ENCODE assay signal across 20 mouse cellular contexts in the genomic region with DNA sequence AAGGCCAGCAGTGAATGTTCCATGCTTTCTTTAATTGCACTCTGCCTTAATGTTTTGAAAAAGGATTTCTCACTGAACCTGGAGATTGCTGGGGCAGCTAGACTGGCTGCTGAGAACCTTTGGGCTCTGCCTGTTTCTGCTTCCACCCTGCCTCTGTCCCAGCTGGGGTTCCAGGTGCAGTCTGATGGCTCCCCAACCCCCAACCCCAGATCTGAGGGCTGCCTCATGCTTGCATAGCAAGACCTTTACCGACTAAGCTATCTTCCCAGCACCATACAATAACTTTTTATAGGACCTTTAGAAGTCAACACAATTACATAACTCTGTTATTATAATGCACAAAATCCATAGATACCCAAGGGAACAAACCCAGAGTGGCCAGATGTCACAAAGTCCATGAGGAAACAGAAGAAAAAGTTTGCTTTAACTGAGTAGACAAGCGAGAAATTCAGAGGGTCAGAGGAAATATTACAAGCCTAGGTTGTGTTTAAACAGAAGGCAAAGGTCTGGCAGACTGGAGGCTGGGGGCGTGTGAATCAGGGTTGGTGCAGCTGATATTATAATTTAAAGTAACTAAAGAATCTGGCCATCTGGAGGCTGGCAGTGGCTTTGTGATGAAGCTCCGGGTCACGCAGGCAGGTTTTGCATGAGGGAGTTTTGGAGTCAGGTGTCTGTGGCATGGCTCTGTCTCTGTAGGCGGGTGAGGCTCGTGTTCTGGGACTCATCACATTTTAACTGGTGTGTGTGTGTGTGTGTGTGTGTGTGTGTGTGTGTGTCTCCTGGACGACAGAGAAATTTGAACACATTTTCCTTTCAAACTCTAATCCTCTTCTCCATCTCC. TPM values are rescaled to one million over a fixed set of nuclear protein-coding genes. Genes with fewer than 3 reads are reported as not detected.
A peak's percentile ranks its signal among the peaks of the same experiment; 100 is the strongest.
DNase-seq lines count a peak whose midpoint lies in the region; ATAC-seq and TF ChIP-seq lines count a peak whose summit lies in the region.
"Had no signal": no experiment of that assay in that cellular context is flagged by ENCODE, and none has a peak within 500 bp of the region (broad histone marks: within the 10 kb centered on the region; RNA-seq: fewer than 3 reads in every experiment).

No protein-coding gene starts in this region.

- peak; percentile 19 for DNase-seq in embryo, embryonic 11 days
- no peak for DNase-seq in embryo, embryonic 9.5 days (ENCODE audit: extremely low spot score)
- DNase-seq in A20 (ENCODE audit: low read depth, low spot score): peak; percentile 77
- DNase-seq in large intestine, adult 2 months (ENCODE audit: low read depth, low spot score): peak; percentile 8
- peak; percentile 80 for DNase-seq in thymus, postnatal 14 days
- DNase-seq in lung, postnatal 0 days (ENCODE audit: low spot score): no peak
- no peak for DNase-seq in adrenal gland, adult (ENCODE audit: inconsistent age in 2 of 2, low spot score in 1 of 2)
- DNase-seq: adrenal gland, postnatal 25 days; cerebellum, adult 2 months; forebrain, postnatal 0 days; kidney, postnatal 25 days; lung, adult 18-20 months; lung, postnatal 36 days; retina, postnatal 1 day; right cerebral cortex, postnatal 4 days had no signal

- no peaks in the 10 kb centered on the region for H3K4me1 ChIP-seq in lung, postnatal 0 days (ENCODE audit: insufficient read depth, low read depth, low read length)
- H3K4me1 ChIP-seq in hindbrain, embryonic 12.5 days: no peaks in the 10 kb centered on the region
- H3K4me1 ChIP-seq: heart, embryonic 10.5 days had no signal

- H3K4me3 ChIP-seq in lung, postnatal 0 days (ENCODE audit: low read depth, low read length): no peak overlapping the region
- H3K4me3 ChIP-seq in hindbrain, embryonic 12.5 days: no peak overlapping the region
- H3K4me3 ChIP-seq: heart, embryonic 10.5 days; hindbrain, embryonic 10.5 days had no signal

- no peaks in the 10 kb centered on the region for H3K9me3 ChIP-seq in lung, postnatal 0 days (ENCODE audit: low read length)
- no peaks in the 10 kb centered on the region for H3K9me3 ChIP-seq in hindbrain, embryonic 12.5 days (replicated peaks)
- H3K9me3 ChIP-seq: heart, embryonic 10.5 days; hindbrain, embryonic 10.5 days had no signal

- ATAC-seq in lung, postnatal 0 days: no peak
- ATAC-seq in hindbrain, embryonic 12.5 days (ENCODE audit: low FRiP score): no peak
- ATAC-seq: forebrain, postnatal 0 days had no signal

- H3K4me2 ChIP-seq in lung, postnatal 0 days (replicated peaks; ENCODE audit: low read depth, low read length): no peak overlapping the region
- no peak overlapping the region for H3K4me2 ChIP-seq in hindbrain, embryonic 12.5 days (replicated peaks)
- H3K4me2 ChIP-seq: liver, embryonic 11.5 days had no signal

- no peaks in the 10 kb centered on the region for H3K27me3 ChIP-seq in lung, postnatal 0 days (replicated peaks; ENCODE audit: insufficient read depth, low read length)
- H3K27me3 ChIP-seq in hindbrain, embryonic 12.5 days: no peaks in the 10 kb centered on the region

- no peak for TF ChIP-seq EP300 in lung, postnatal 0 days (IDR thresholded peaks at IDR 0.05)

- no peak overlapping the region for H3K9ac ChIP-seq in lung, postnatal 0 days (replicated peaks; ENCODE audit: low read depth)
- no peak overlapping the region for H3K9ac ChIP-seq in hindbrain, embryonic 12.5 days
- H3K9ac ChIP-seq: forebrain, postnatal 0 days had no signal

- no peak for TF ChIP-seq CTCF in lung, postnatal 0 days (IDR thresholded peaks at IDR 0.05)

- no peaks in the 10 kb centered on the region for H3K36me3 ChIP-seq in lung, postnatal 0 days (ENCODE audit: insufficient read depth, low read length)
- H3K36me3 ChIP-seq in hindbrain, embryonic 12.5 days: no peaks in the 10 kb centered on the region
- H3K36me3 ChIP-seq: heart, embryonic 10.5 days; hindbrain, embryonic 10.5 days had no signal

- WGBS in large intestine, adult 2 months: 18% methylated on average over 8 of the region's 8 CpGs
- 66% methylated on average over 8 of the region's 8 CpGs for WGBS in lung, postnatal 0 days
- WGBS in hindbrain, embryonic 12.5 days: 52% methylated on average over 7 of the region's 8 CpGs

- no peak overlapping the region for H3K27ac ChIP-seq in lung, postnatal 0 days (ENCODE audit: low read length)
- no peak overlapping the region for H3K27ac ChIP-seq in hindbrain, embryonic 12.5 days
- H3K27ac ChIP-seq: heart, embryonic 10.5 days; stomach, postnatal 0 days had no signal

RNA-seq across cellular contexts. Expression of a gene that starts 34.6 kb away (rescaled TPM):
- 5.4 and 6.3 TPM in 2 replicates for polyA plus RNA-seq in large intestine, adult 2 months (2012; rRNA removed)
- polyA plus RNA-seq in lung, postnatal 0 days (2015; fragmentation: Nextera tagmentation; extraction: Ambion mirVana): 19.5 and 20.9 TPM in 2 replicates
- 17.5 and 17.6 TPM in 2 replicates for polyA plus RNA-seq in hindbrain, embryonic 12.5 days (2016; fragmentation: Nextera tagmentation; extraction: Ambion mirVana)

RNA-seq across cellular contexts. Expression of a gene that starts 46.7 kb away (rescaled TPM):
- 7.5 and 8.8 TPM in 2 replicates for polyA plus RNA-seq in large intestine, adult 2 months (2012; rRNA removed)
- polyA plus RNA-seq in lung, postnatal 0 days (2015; fragmentation: Nextera tagmentation; extraction: Ambion mirVana): 28.2 and 30.3 TPM in 2 replicates
- polyA plus RNA-seq in hindbrain, embryonic 12.5 days (2016; fragmentation: Nextera tagmentation; extraction: Ambion mirVana): 69.4 and 75.7 TPM in 2 replicates

Comparison
In these comparisons a context has a peak if more than half of its experiments do, and no peak if none do; other contexts are left out.
1. DNase-seq: peak in embryo, embryonic 11 days (single experiment), A20 (single experiment), large intestine, adult 2 months (single experiment) and thymus, postnatal 14 days (single experiment); none in embryo, embryonic 9.5 days (single experiment), lung, postnatal 0 days (single experiment) and adrenal gland, adult (0 of 2).